Mouse (Mus musculus) lung, adult 2 months (tissue): Measurements from ENCODE around the gene Tmcc2.

ENCODE experiments used
- CTCF ChIP-seq: fragments of 200-500 bp; IDR thresholded peaks from 2 replicates; pipeline ENCODE4 v1.5.1; 2011; ENCODE audit warnings: mild to moderate bottlenecking, low read length, control low read depth; ENCODE audit not compliant: insufficient read depth
- POLR2A ChIP-seq: fragments of 200-500 bp; IDR thresholded peaks from 2 replicates; pipeline ENCODE4 v1.6.1; 2011; ENCODE audit warnings: low read depth, mild to moderate bottlenecking, control low read depth, low read length, borderline replicate concordance; ENCODE audit errors: extremely low read depth

GRCm38 (mm10) chr1:132326777-132327176 lies 64.3 kb downstream of the Tmcc2 start:
- no peak for TF ChIP-seq CTCF
- no peak for TF ChIP-seq POLR2A
